Mouse (Mus musculus): Measurements from ENCODE around the gene Tsnaxip1.

Tsnaxip1 gene

DNA sequence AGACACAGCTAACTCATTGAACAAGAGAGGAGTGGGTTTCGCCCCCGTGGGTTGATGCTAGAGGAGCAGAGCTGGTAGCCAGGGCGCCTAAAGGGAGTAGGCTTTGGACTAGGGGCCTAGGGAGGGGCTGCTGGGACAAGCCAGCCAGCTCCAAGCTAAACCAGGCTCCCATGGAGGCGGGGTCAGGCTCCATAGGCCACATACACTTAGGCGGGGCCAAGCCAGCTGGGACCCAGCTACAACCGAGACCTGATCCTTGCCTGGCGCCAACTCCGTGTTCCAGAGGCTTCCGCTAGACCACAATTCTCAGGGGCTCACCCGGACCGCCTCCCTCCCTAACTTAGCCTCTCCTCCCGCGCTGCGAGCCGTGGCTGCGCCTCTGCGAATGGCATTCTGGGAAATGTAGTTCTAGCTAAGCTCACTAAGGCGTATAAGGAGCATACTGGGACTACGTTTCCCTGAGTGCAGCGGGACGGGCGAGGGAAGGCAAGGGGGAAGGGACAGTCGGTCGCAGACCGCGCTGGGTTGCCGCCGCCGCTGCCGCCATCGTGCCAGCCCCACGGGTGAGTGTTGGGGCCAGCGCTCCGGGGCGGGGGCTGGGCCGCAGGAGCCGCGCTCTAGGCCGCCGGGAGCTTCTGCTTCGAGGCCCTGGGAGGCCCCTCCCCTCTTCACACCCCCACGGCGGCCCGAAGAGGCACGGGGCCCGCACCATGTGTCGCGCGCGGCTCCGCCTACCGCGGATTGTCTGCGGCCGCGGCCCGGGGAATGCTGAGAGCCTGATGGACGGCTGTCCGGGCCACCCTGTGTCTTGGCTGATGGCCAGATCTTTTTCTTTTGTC is 32.8 kb downstream of the Tsnaxip1 start, which contains the start of gene Nutf2:
TSS of gene Nutf2 (plus strand) at position 438 of the 839 bp plus-strand sequence.
- peak; percentile 98 for DNase-seq (ENCODE audit: low read depth, low spot score)

DNA sequence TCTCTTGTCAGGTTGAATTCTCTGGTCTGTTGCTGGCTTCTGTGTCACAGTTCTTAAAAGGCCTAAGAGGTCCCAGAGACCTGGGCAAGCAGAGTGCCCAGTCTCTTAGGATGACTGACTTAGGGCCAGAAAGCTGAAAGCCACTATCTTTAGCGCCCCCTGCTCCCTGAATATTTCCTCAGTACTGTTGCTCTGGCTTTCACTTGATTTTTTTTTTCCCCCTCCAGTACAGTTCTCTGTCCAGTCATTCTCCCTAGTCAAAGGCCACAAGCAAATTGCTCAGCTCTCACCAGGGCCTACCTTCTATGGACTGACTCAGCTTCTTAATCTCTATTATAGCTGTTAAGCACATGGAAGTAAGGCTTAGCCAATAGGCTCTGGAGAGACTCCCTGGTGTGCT is 34.4 kb downstream of the Tsnaxip1 start:
- DNase-seq (ENCODE audit: low read depth, low spot score): no peak

DNA sequence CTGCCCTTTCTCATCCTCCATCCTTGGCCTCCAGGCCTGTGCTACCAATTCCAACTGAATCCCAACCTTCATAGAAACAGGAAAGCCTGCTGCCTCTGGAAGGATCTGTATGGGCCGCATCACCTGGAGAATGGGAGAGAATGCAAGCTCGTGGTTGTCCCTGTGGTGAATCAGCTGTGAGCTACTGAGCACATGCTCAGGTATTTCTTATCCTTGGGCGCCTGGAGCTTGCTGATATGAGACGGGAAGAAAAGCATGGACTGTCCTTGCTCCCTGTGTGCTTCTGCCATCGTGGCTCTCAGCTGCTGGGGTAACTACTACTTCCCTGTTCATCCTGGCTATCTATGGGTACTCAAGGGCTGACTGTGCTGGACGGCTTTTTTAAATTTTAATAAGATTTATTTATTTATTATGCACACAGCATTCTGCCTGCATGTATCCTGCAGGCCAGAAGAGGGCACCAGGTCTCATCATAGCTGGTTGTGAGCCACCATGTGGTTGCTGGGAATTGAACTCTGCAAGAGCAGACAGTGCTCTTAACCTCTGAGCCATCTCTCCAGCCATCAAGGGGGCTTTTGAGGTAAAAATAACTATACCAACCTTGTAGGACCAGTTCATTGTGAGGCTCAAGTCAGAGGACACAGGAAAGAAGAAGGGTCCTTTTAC is 39.0 kb downstream of the Tsnaxip1 start:
- DNase-seq (ENCODE audit: low read depth, low spot score): no peak

DNA sequence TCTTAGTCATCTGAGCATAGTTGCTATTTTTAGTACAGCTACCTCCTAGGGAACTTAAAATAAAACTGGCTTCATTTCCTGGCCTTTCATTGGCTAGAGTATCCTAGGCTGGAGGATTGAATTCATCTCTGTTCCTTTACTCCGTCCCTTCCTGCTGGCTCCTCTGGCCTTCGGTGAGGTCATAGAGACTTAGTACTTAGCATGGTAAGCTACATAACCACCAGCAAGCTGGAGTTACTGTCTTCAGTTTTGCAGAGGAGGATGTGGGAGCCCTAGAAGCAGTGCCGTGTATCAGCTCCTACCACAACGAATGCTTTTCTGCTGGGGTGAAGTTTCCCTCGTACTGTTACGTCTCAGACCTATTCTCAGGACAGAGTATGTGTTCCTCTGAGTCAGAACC is 46.8 kb downstream of the Tsnaxip1 start:
- peak; percentile 78 for DNase-seq (ENCODE audit: low read depth, low spot score)

DNA sequence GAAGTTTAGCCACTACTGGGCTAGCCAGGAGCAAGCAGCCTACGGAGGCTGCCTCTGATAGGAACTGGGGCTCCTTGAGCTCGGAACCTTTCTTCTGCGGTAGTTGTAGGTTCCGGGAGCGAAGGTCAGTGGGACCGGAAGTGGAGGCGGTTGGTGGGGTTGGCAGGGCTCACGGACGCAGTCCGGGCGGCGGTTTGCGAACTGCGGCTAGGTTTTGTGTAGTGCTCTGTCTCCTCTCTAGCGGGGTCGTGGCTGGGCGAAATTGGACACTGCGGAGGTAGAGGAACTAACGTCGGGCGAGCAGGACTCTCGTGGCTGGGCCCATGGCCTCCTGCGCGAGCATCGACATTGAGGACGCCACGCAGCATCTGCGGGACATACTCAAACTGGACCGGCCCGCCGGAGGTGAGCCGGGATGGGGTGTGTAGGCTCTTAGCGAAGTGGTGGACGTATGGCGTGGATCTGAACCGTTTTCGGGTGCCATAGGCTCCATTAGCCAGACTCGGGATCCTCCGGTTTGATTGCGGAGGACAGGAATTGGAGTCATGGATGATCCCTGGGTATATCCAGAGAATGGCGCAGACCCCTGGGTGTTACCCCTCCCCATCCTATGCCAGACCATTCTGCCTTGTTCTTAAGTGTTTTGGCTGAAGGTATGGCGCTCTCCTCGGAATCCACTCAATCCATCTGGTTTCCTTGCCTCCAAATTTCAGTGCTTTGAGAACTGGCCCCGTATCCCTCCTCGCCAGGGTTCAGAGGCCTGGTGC is 53.4 kb downstream of the Tsnaxip1 start, which contains the start of gene Edc4:
TSS of gene Edc4 (plus strand) at position 128 of the 767 bp plus-strand sequence.
- DNase-seq (ENCODE audit: low read depth, low spot score): no peak

DNA sequence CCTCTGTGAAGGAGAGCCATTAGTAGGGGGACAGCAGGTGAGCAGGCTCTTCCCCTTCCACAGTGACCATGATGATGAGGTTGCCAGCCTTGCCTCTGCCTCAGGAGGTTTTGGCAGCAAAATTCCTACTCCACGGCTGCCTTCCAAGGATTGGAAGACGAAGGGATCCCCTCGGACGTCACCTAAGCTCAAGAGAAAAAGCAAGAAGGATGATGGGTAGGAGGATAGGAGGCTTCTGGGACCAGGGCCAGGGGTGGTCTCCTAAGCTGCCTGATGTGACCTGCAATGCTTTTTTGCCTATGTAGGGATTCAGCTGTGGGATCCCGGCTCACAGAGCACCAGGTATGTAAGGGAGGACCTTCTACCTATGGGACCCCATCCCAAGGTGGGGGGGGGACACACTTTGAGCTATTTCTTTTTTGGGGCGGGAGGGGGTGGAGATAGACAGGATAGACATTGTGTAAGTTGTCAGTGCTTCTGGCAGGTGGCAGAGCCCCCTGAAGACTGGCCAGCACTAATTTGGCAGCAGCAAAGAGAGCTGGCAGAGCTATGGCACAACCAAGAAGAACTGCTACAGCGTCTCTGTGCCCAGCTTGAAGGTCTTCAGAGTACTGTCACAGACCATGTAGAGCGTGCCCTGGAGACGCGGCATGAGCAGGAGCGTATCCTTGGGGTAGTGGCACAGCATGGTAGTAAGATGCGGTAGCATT is 62.4 kb downstream of the Tsnaxip1 start:
- DNase-seq (ENCODE audit: low read depth, low spot score): no peak

DNA sequence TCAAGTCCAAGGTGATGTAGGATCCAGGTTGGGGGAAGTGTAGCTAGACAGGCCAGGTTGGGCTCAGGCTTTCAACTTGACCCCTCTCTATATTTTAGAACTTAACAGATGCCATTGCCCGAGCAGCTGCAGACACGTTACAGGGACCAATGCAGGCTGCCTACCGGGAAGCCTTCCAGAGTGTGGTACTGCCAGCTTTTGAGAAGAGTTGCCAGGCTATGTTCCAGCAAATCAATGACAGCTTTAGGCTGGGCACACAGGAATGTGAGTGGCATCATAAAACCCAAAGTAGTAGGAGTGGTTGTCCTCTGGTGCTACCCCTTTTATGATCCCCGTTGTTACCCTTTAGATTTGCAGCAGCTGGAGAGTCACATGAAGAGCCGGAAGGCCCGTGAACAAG is 63.3 kb downstream of the Tsnaxip1 start:
- DNase-seq (ENCODE audit: low read depth, low spot score): no peak

DNA sequence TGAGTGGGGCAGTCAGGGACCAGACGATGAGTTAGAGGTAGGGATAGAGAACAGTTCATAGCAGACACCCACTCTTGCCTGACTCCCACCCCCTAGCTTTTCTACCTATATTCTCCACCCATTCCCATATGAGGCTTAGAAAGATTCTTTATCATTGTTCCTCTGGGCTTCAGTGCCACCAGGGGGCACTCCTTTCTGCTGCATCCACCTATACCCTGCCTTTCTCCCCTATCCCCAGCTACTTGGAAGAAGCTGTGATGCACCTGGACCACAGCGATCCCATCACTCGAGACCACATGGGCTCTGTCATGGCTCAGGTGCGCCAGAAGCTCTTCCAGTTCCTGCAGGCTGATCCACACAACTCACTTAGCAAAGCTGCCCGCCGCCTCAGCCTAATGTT is 64.9 kb downstream of the Tsnaxip1 start:
- DNase-seq (ENCODE audit: low read depth, low spot score): no peak

DNA sequence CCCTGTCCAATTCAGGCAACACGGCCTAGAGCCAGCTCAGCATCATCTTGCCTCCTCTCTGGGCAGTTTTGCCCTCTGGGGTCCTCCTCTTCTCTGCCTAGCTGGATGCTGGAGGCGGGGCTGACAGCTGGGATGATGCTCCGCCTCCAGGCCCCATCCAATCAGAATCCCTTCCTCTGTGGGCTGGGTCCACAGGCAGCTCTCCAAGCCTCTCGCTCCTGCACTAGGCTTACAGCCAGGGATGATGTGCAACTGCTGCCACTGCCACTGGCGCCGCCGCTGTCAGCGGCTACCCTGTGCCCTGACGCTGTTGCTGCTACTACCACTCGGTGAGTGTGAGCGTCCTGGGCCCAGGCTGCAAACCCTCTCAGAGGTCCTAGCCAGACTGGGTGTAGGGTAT is 65.8 kb downstream of the Tsnaxip1 start, which contains the start of gene Nrn1l:
TSS of gene Nrn1l (plus strand) at position 229 of the 400 bp plus-strand sequence.
- no peak for DNase-seq (ENCODE audit: low read depth, low spot score)

Data from telencephalon, adult 2 months (tissue).